Mouse (Mus musculus) stomach, postnatal 0 days (tissue): ENCODE measurements at regions not wholly inside any gene's neighbourhood (a gene's known extent, or its start where the extent isn't known, plus 50 kb on each side); places are given as distances from the start of the nearest gene placed in this dataset.

Experiments
- CTCF ChIP-seq: IDR thresholded peaks from 2 replicates; pipeline ENCODE4 v1.5.1; 2016; ENCODE audit warnings: antibody characterized with exemption, low read depth, mild to moderate bottlenecking, moderate library complexity
- EP300 ChIP-seq: optimal IDR thresholded peaks from 2 replicates; pipeline ENCODE3; 2016; ENCODE audit warnings: antibody characterized with exemption

- no peak for TF ChIP-seq CTCF
- TF ChIP-seq EP300, result no peak
Observed at GRCm38 (mm10) chr6:147362842-147363241, 98.9 kb upstream of the Pthlh start.
